Mouse (Mus musculus): ENCODE measurements around the gene Olfr747. TPM values are rescaled to one million over a fixed set of nuclear protein-coding genes. Genes with fewer than 3 reads are reported as not detected.

The Olfr747 gene
- polyA plus RNA-seq, 1 experiment from 2014 or later = not detected

Other genes starting within 250 kb of the Olfr747 start
- gene Olfr740, start 247.7 kb downstream of the Olfr747 start, polyA plus RNA-seq (2014; fragmentation: Nextera tagmentation; extraction: Ambion mirVana) = not detected in 2 replicates
- gene Olfr741, start 220.5 kb downstream of the Olfr747 start, polyA plus RNA-seq (2014; fragmentation: Nextera tagmentation; extraction: Ambion mirVana) = not detected in 2 replicates
- gene Olfr742, start 189.6 kb downstream of the Olfr747 start, polyA plus RNA-seq (2014; fragmentation: Nextera tagmentation; extraction: Ambion mirVana) = not detected in 2 replicates
- not detected in 2 replicates for gene Olfr743, start 171.4 kb downstream of the Olfr747 start, polyA plus RNA-seq (2014; fragmentation: Nextera tagmentation; extraction: Ambion mirVana)
- gene Olfr744, start 78.3 kb downstream of the Olfr747 start, polyA plus RNA-seq (2014; fragmentation: Nextera tagmentation; extraction: Ambion mirVana) = not detected in 2 replicates
- gene Olfr745, start 53.8 kb downstream of the Olfr747 start, polyA plus RNA-seq (2014; fragmentation: Nextera tagmentation; extraction: Ambion mirVana) = not detected in 2 replicates
- gene Olfr746, start 46.1 kb downstream of the Olfr747 start, polyA plus RNA-seq (2014; fragmentation: Nextera tagmentation; extraction: Ambion mirVana) = not detected in 2 replicates
- not detected in 2 replicates for gene Olfr748, start 14.2 kb upstream of the Olfr747 start, polyA plus RNA-seq (2014; fragmentation: Nextera tagmentation; extraction: Ambion mirVana)
- not detected in 2 replicates for gene Olfr749, start 51.9 kb upstream of the Olfr747 start, polyA plus RNA-seq (2014; fragmentation: Nextera tagmentation; extraction: Ambion mirVana)
- 122 and 123 TPM in 2 replicates for gene Ttc5, start 92.3 kb upstream of the Olfr747 start, polyA plus RNA-seq (2014; fragmentation: Nextera tagmentation; extraction: Ambion mirVana)
- gene Ccnb1ip1, start 114.5 kb upstream of the Olfr747 start, polyA plus RNA-seq (2014; fragmentation: Nextera tagmentation; extraction: Ambion mirVana) = not detected in 2 replicates
- gene Parp2, start 114.6 kb upstream of the Olfr747 start, polyA plus RNA-seq (2014; fragmentation: Nextera tagmentation; extraction: Ambion mirVana) = 40.7 and 40.9 TPM in 2 replicates
- 3.3 TPM in 2 replicates for gene Tep1, start 177.4 kb upstream of the Olfr747 start, polyA plus RNA-seq (2014; fragmentation: Nextera tagmentation; extraction: Ambion mirVana)
- 1.2 and 1.3 TPM in 2 replicates for gene Klhl33, start 204.3 kb upstream of the Olfr747 start, polyA plus RNA-seq (2014; fragmentation: Nextera tagmentation; extraction: Ambion mirVana)
- 107 and 118 TPM in 2 replicates for gene Osgep, start 231.7 kb upstream of the Olfr747 start, polyA plus RNA-seq (2014; fragmentation: Nextera tagmentation; extraction: Ambion mirVana)
- gene Apex1, start 231.8 kb upstream of the Olfr747 start, polyA plus RNA-seq (2014; fragmentation: Nextera tagmentation; extraction: Ambion mirVana) = 165 and 171 TPM in 2 replicates
- 93.1 and 100.0 TPM in 2 replicates for gene Pip4p1, start 237.7 kb upstream of the Olfr747 start, polyA plus RNA-seq (2014; fragmentation: Nextera tagmentation; extraction: Ambion mirVana)
- 23.2 and 23.9 TPM in 2 replicates for gene Pnp, start 237.9 kb upstream of the Olfr747 start, polyA plus RNA-seq (2014; fragmentation: Nextera tagmentation; extraction: Ambion mirVana)

Measured in hindbrain, embryonic 14.5 days (tissue).